Mouse (Mus musculus): ENCODE results near the gene Bsn.
"Not testable (repeated sequence)": the region's sequence is repeated elsewhere in the genome, so short reads cannot be mapped to it uniquely, and the experiment has no call there.

Bsn gene

GRCm38 (mm10) chr9:108147606-108148005, 42.6 kb downstream of the Bsn start:
- DNase-seq, result peak; percentile 62

GRCm38 (mm10) chr9:108146451-108146850, 43.7 kb downstream of the Bsn start:
- DNase-seq, result peak; percentile 71

- no peak for DNase-seq
Measured at GRCm38 (mm10) chr9:108145740-108146139, 44.4 kb downstream of the Bsn start.

- peak; percentile 62 for DNase-seq
Measured at GRCm38 (mm10) chr9:108144371-108145270, 45.6 kb downstream of the Bsn start.

- no peak for DNase-seq
Measured at GRCm38 (mm10) chr9:108143470-108143869, 46.7 kb downstream of the Bsn start.

- no peak for DNase-seq
Measured at GRCm38 (mm10) chr9:108141387-108141786, 48.8 kb downstream of the Bsn start.

GRCm38 (mm10) chr9:108139963-108140695, 50.1 kb downstream of the Bsn start:
- DNase-seq, result peak; percentile 50

GRCm38 (mm10) chr9:108139169-108139962, 50.8 kb downstream of the Bsn start:
- DNase-seq, result no peak

- DNase-seq, result no peak
Measured at GRCm38 (mm10) chr9:108138118-108138517, 52.1 kb downstream of the Bsn start.

- DNase-seq, result no peak
Measured at GRCm38 (mm10) chr9:108137523-108137922, 52.7 kb downstream of the Bsn start.

GRCm38 (mm10) chr9:108136930-108137462, 53.2 kb downstream of the Bsn start:
- no peak for DNase-seq

- peak; percentile 55 for DNase-seq
Measured at GRCm38 (mm10) chr9:108136225-108136624, 54.0 kb downstream of the Bsn start.

- DNase-seq, result not testable (repeated sequence)
Measured at GRCm38 (mm10) chr9:108135679-108136078, 54.5 kb downstream of the Bsn start.

GRCm38 (mm10) chr9:108133478-108133877, 56.7 kb downstream of the Bsn start:
- DNase-seq, result no peak

- DNase-seq, result no peak
Measured at GRCm38 (mm10) chr9:108132373-108132772, 57.8 kb downstream of the Bsn start.

GRCm38 (mm10) chr9:108131502-108131901, 58.7 kb downstream of the Bsn start:
- DNase-seq, result no peak

GRCm38 (mm10) chr9:108129042-108129948, 60.9 kb downstream of the Bsn start:
- no peak for DNase-seq

- no peak for DNase-seq
Measured at GRCm38 (mm10) chr9:108128248-108128647, 61.9 kb downstream of the Bsn start.

GRCm38 (mm10) chr9:108126436-108127180, 63.6 kb downstream of the Bsn start:
- no peak for DNase-seq

GRCm38 (mm10) chr9:108125731-108126130, 64.5 kb downstream of the Bsn start:
- no peak for DNase-seq

GRCm38 (mm10) chr9:108123916-108124315, 66.3 kb downstream of the Bsn start:
- no peak for DNase-seq

Measured in thymus, postnatal 14 days (tissue).